Mouse (Mus musculus) ES-Bruce4 (cell line): ENCODE data around the gene Ccdc182. TPM values are rescaled to one million over a fixed set of nuclear protein-coding genes. Genes with fewer than 3 reads are reported as not detected.
A peak's percentile ranks its signal among the peaks of the same experiment; 100 is the strongest.

Experiments
- H3K27ac ChIP-seq: 2 replicates; pipeline ENCODE4 v1.5.1; 2012; ENCODE audit warnings: low read length, inconsistent platforms; ENCODE audit not compliant: insufficient read depth
- H3K27me3 ChIP-seq: 2 replicates; pipeline ENCODE4 v1.6.1; 2012; ENCODE audit warnings: mild to moderate bottlenecking, low read length, inconsistent platforms; ENCODE audit not compliant: control insufficient read depth, poor library complexity, insufficient read depth, severe bottlenecking
- H3K36me3 ChIP-seq: 2 replicates; pipeline ENCODE4 v1.6.1; 2012; ENCODE audit warnings: inconsistent platforms, mild to moderate bottlenecking, low read length, moderate library complexity; ENCODE audit not compliant: control insufficient read depth, poor library complexity, insufficient read depth, severe bottlenecking
- H3K4me1 ChIP-seq: one replicate; pipeline ENCODE4 v1.8.1; 2011; ENCODE audit warnings: low read length; ENCODE audit not compliant: control insufficient read depth, insufficient read depth
- H3K4me3 ChIP-seq: 2 replicates; pipeline ENCODE4 v1.5.1; 2011; ENCODE audit warnings: low read depth, mild to moderate bottlenecking, low read length
- H3K9ac ChIP-seq: 2 replicates; pipeline ENCODE4 v1.6.1; 2012; ENCODE audit warnings: low read depth, mild to moderate bottlenecking, inconsistent platforms; ENCODE audit not compliant: poor library complexity, severe bottlenecking
- H3K9me3 ChIP-seq: replicated peaks from 2 replicates; pipeline ENCODE4 v1.6.1; 2012; ENCODE audit warnings: mild to moderate bottlenecking, low read length, inconsistent platforms; ENCODE audit not compliant: control insufficient read depth, poor library complexity, insufficient read depth, severe bottlenecking
- CTCF ChIP-seq: IDR thresholded peaks from one replicate; pipeline ENCODE4 v1.8.1; 2011; ENCODE audit warnings: low read depth, low read length
- EP300 ChIP-seq: IDR thresholded peaks from 2 replicates; pipeline ENCODE4 v1.6.1; 2011; ENCODE audit warnings: low read depth, low read length; ENCODE audit not compliant: insufficient read depth
- POLR2A ChIP-seq: IDR thresholded peaks from one replicate; pipeline ENCODE4 v1.8.1; 2011; ENCODE audit warnings: low read length; ENCODE audit not compliant: insufficient read depth
- polyA plus RNA-seq: library from polyadenylated mRNA; stranded (reverse); fragments of >200 nt; gene quantifications from 2 replicates; pipeline ENCODE4 v1.2.4, GENCODE M21; 2011; ENCODE audit warnings: low read depth; ENCODE audit not compliant: missing spikeins, insufficient read depth, insufficient read length

Gene Ccdc182
- polyA plus RNA-seq, 1 experiment: not detected

DNA sequence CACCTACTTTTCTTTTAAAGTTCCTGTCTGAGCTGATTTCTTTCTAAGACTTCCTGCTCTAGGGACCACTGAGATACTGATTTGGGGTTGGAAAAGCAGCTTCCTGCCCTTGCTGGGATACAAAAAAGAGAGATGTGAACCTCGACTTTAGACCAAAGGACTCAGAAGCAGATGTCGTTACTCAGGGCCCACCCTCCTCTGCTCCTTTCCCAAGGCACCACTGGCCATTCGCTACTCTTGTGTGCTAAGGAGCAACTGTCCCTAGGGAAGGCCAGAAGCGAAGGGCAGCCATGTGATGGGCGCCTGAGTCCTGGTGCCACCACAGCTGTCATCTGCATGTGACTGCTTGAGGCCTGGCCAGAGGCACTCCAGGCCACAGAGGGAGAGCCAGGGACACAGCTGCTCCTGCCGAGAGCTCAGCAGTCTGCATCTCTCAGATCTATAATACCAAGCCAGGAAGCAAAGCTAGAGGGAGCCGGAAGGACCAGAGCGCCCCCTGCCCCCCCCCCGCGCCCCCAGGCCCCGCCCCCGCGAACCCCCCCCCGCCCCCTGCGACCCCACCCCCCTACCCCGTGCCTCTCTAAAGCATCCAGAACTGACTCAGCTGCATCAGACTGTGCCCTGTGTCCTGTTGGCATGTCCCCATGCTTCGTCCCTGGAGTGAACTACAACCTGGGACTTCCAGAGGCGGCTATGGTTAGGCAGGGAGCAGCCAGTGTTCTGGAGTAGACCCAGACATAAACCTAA, 40.9 kb upstream of the Ccdc182 start:
- TF ChIP-seq EP300: no peak
- Histone ChIP-seq H3K27ac (no peak overlapping the region), H3K9ac (no peak overlapping the region), H3K4me1 (peaks cover 2% of the 10 kb centered on the region), H3K27me3 (no peaks in the 10 kb centered on the region; the same call in 1 of the 2 replicates), H3K9me3 (no peaks in the 10 kb centered on the region), H3K4me3 (no peak overlapping the region), H3K36me3 (no peaks in the 10 kb centered on the region)

GRCm38 (mm10) chr11:88253514-88254167, 40.2 kb upstream of the Ccdc182 start:
- Histone ChIP-seq H3K36me3 (no peaks in the 10 kb centered on the region), H3K27me3 (no peaks in the 10 kb centered on the region; the same call in 1 of the 2 replicates), H3K9me3 (no peaks in the 10 kb centered on the region; the same call in 1 of the 2 replicates), H3K4me3 (no peak overlapping the region), H3K4me1 (peaks cover 2% of the 10 kb centered on the region), H3K27ac (no peak overlapping the region), H3K9ac (no peak overlapping the region)
- TF ChIP-seq POLR2A (no peak), CTCF (no peak), EP300 (no peak)

- no peaks in the 10 kb centered on the region for H3K27me3 ChIP-seq
- no peak overlapping the region for H3K9ac ChIP-seq
- peaks cover 2% of the 10 kb centered on the region for H3K4me1 ChIP-seq
- H3K9me3 ChIP-seq: peaks cover 3% of the 10 kb centered on the region
- no peaks in the 10 kb centered on the region for H3K36me3 ChIP-seq
- no peak for TF ChIP-seq EP300
- TF ChIP-seq CTCF: no peak
- TF ChIP-seq POLR2A: no peak
- H3K4me3 ChIP-seq: no peak overlapping the region
- no peak overlapping the region for H3K27ac ChIP-seq
Observed at GRCm38 (mm10) chr11:88257700-88258099, 36.2 kb upstream of the Ccdc182 start.

- Histone ChIP-seq H3K27ac (no peak overlapping the region), H3K4me3 (no peak overlapping the region), H3K4me1 (peaks cover 2% of the 10 kb centered on the region), H3K9ac (no peak overlapping the region), H3K27me3 (no peaks in the 10 kb centered on the region), H3K36me3 (no peaks in the 10 kb centered on the region), H3K9me3 (peaks cover 3% of the 10 kb centered on the region)
- peak; percentile 51 for TF ChIP-seq CTCF
- TF ChIP-seq POLR2A: no peak
- no peak for TF ChIP-seq EP300
Observed at GRCm38 (mm10) chr11:88258212-88258611, 35.6 kb upstream of the Ccdc182 start.

GRCm38 (mm10) chr11:88260463-88260862, 33.4 kb upstream of the Ccdc182 start:
- Histone ChIP-seq H3K9ac (no peak overlapping the region), H3K27ac (no peak overlapping the region), H3K36me3 (no peaks in the 10 kb centered on the region), H3K9me3 (peaks cover 3% of the 10 kb centered on the region), H3K27me3 (no peaks in the 10 kb centered on the region), H3K4me1 (no peaks in the 10 kb centered on the region), H3K4me3 (no peak overlapping the region)
- TF ChIP-seq CTCF (no peak), EP300 (no peak), POLR2A (no peak)

DNA sequence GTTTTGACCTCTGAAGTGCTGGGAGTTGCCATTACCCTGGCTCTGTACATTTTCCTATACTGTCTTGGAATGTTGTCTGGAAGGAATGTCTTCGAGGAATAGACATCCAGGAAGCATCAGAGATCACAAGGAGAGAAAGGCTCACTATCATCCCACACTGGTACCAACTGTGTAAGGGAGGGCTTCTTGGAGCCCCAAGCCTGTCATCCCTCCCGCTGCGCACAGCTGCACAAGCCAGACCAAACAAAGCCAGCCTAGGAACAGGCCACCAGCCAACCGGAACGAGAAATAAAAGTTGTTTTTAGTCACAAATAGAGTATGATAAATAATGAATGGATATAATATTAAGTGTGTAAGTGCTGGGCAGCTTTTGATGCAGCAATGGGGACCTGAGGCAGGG, 29.0 kb upstream of the Ccdc182 start:
- TF ChIP-seq POLR2A (no peak), EP300 (no peak), CTCF (no peak)
- no peaks in the 10 kb centered on the region for H3K36me3 ChIP-seq
- H3K27me3 ChIP-seq: no peaks in the 10 kb centered on the region
- H3K4me1 ChIP-seq: no peaks in the 10 kb centered on the region
- H3K9ac ChIP-seq: no peak overlapping the region
- peaks cover 2% of the 10 kb centered on the region for H3K9me3 ChIP-seq
- no peak overlapping the region for H3K27ac ChIP-seq
- H3K4me3 ChIP-seq: no peak overlapping the region
